Comparison of ENCODE assay signal across 11 mouse cellular contexts in the genomic region with DNA sequence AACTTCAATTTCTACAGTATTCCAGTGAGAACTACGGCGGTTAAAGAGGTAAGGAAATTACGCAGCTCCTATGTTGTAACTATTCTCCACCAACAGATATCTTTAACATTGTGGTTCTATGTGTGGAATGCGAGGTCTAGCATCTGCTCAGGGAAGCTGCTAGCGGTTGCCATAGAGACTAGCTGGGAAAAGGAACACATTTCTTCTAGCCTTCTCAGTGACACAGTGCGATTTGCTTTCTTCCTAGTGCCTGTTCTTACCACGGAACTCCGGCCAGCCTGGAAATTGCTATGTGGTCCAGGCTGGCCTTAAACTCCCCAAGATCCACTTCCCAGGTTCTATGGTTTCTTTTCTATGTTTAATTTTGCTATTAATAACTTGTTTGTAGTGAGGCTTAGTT.
DNase-seq lines count a peak whose midpoint lies in the region; ATAC-seq lines count a peak whose summit lies in the region.
"Had no signal": no experiment of that assay in that cellular context is flagged by ENCODE, and none has a peak within 500 bp of the region (broad histone marks: within the 10 kb centered on the region; RNA-seq: fewer than 3 reads in every experiment).

No protein-coding gene starts in this region.

- no peaks in the 10 kb centered on the region for H3K27me3 ChIP-seq in hindbrain, embryonic 16.5 days (replicated peaks; ENCODE audit: control insufficient read depth, insufficient read depth, low read length)
- no peaks in the 10 kb centered on the region for H3K27me3 ChIP-seq in midbrain, embryonic 15.5 days (replicated peaks)

- H3K4me2 ChIP-seq in hindbrain, embryonic 16.5 days (ENCODE audit: low read length): no peak overlapping the region
- no peak overlapping the region for H3K4me2 ChIP-seq in midbrain, embryonic 15.5 days

- WGBS in hindbrain, embryonic 16.5 days: 59% methylated on average over 8 of the region's 8 CpGs
- WGBS in midbrain, embryonic 15.5 days: 48% methylated on average over 8 of the region's 8 CpGs

- no peaks in the 10 kb centered on the region for H3K9me3 ChIP-seq in hindbrain, embryonic 16.5 days (ENCODE audit: control insufficient read depth, low read length)
- H3K9me3 ChIP-seq in midbrain, embryonic 15.5 days: no peaks in the 10 kb centered on the region

- no peaks in the 10 kb centered on the region for H3K36me3 ChIP-seq in hindbrain, embryonic 16.5 days (ENCODE audit: control insufficient read depth, insufficient read depth, low read length)
- H3K36me3 ChIP-seq in midbrain, embryonic 15.5 days (replicated peaks): no peaks in the 10 kb centered on the region

- no peak overlapping the region for H3K27ac ChIP-seq in hindbrain, embryonic 16.5 days (ENCODE audit: low read depth, low read length)
- no peak overlapping the region for H3K27ac ChIP-seq in midbrain, embryonic 15.5 days

- ATAC-seq in hindbrain, embryonic 16.5 days: peak; percentile 48; the same call in 1 of the 2 replicates
- ATAC-seq in midbrain, embryonic 15.5 days (replicated peaks): peak; percentile 59
- ATAC-seq: Patski had no signal

- H3K4me1 ChIP-seq in hindbrain, embryonic 16.5 days (ENCODE audit: control insufficient read depth, insufficient read depth, low read depth, low read length): peaks cover 10% of the 10 kb centered on the region
- peaks cover 5% of the 10 kb centered on the region for H3K4me1 ChIP-seq in midbrain, embryonic 15.5 days

- no peak overlapping the region for H3K9ac ChIP-seq in hindbrain, embryonic 16.5 days (ENCODE audit: low read depth, low read length)
- H3K9ac ChIP-seq in midbrain, embryonic 15.5 days: no peak overlapping the region

- peak; percentile 54 for DNase-seq in layer of hippocampus, adult 11-12 months (ENCODE audit: low spot score)
- DNase-seq in layer of hippocampus, postnatal 10 days (ENCODE audit: low spot score in 2 of 2): no peak
- DNase-seq in brain, embryonic 18.5 days (ENCODE audit: low read depth, low spot score): peak; percentile 57
- DNase-seq in adipocyte (ENCODE audit: low spot score): no peak
- DNase-seq in adrenal gland, postnatal 14 days: no peak
- DNase-seq: heart, adult 11 months; heart, postnatal 14 days; thymus, postnatal 4 days had no signal

- H3K4me3 ChIP-seq in hindbrain, embryonic 16.5 days (ENCODE audit: low read length): no peak overlapping the region
- H3K4me3 ChIP-seq in midbrain, embryonic 15.5 days: no peak overlapping the region

Comparison
In these comparisons a context has a peak if more than half of its experiments do, and no peak if none do; other contexts are left out.
1. DNase-seq: peak in layer of hippocampus, adult 11-12 months (single experiment) and brain, embryonic 18.5 days (single experiment); none in layer of hippocampus, postnatal 10 days (0 of 2), adipocyte (single experiment) and adrenal gland, postnatal 14 days (single experiment).